Mouse (Mus musculus) C2C12 (cell line): ENCODE results near the gene Foxd1.

Experiments
- CTCF ChIP-seq: IDR thresholded peaks from one replicate; pipeline ENCODE4 v1.5.1; 2011; ENCODE audit not compliant: control insufficient read depth, insufficient read depth, insufficient read length
- FOSL1 ChIP-seq: IDR thresholded peaks from one replicate; pipeline ENCODE4 v1.8.0; 2011; ENCODE audit warnings: mild to moderate bottlenecking, low read length; ENCODE audit not compliant: poor library complexity, insufficient read depth, severe bottlenecking
- MAX ChIP-seq: IDR thresholded peaks from one replicate; pipeline ENCODE4 v1.6.1; 2011; ENCODE audit warnings: mild to moderate bottlenecking, control low read depth
- MYOD1 ChIP-seq: IDR thresholded peaks from one replicate; pipeline ENCODE4 v1.6.1; 2011; ENCODE audit warnings: low read depth; ENCODE audit not compliant: control insufficient read depth, insufficient read length
- MYOG ChIP-seq: IDR thresholded peaks from one replicate; pipeline ENCODE4 v1.6.1; 2011; ENCODE audit not compliant: control insufficient read depth, insufficient read length; ENCODE audit errors: extremely low read depth
- USF1 ChIP-seq: IDR thresholded peaks from one replicate; pipeline ENCODE4 v1.6.1; 2011; ENCODE audit warnings: low read depth, mild to moderate bottlenecking, control low read depth, moderate library complexity

- TF ChIP-seq CTCF (no peak), MAX (no peak), MYOD1 (no peak), FOSL1 (no peak), MYOG (no peak), USF1 (no peak)
Observed at GRCm38 (mm10) chr13:98308004-98308403, 46.0 kb upstream of the Foxd1 start.
